ENCODE assay signal across 19 mouse cellular contexts in the genomic region with DNA sequence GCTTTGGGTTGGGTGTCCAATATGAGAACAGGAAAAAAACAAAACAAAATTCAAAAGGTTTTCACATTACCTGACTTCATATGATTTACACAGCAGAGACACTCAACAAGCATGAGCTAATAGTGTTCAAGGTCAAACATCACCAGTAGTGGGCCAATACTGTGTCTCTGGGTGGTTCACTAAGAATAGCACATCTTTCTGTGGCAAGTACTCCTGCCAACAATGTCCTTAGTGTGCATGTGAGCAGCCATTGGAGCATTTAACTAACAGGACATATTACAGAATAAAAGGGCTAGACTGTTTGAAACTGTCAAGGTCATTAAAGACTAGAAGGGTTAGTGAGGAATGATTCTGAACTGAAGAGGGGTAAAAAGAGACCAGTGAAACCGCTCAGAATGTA. TPM values are rescaled to one million over a fixed set of nuclear protein-coding genes. Genes with fewer than 3 reads are reported as not detected.
DNase-seq lines count a peak whose midpoint lies in the region; ATAC-seq and TF ChIP-seq lines count a peak whose summit lies in the region.
"Had no signal": no experiment of that assay in that cellular context is flagged by ENCODE, and none has a peak within 500 bp of the region (broad histone marks: within the 10 kb centered on the region; RNA-seq: fewer than 3 reads in every experiment).

No protein-coding gene starts in this region.

- no peak overlapping the region for H3K9ac ChIP-seq in heart, embryonic 16.5 days (ENCODE audit: low read length)
- no peak overlapping the region for H3K9ac ChIP-seq in hindbrain, postnatal 0 days (replicated peaks; ENCODE audit: low read length)
- H3K9ac ChIP-seq: hindbrain, embryonic 13.5 days; liver, embryonic 13.5 days; lung, embryonic 14.5 days; midbrain, embryonic 12.5 days; stomach, embryonic 15.5 days had no signal

- peak; percentile 38 for DNase-seq in heart, adult 8-10 months (ENCODE audit: low spot score)
- no peak for DNase-seq in heart, postnatal 14 days
- DNase-seq in heart, embryonic 10.5 days (ENCODE audit: low spot score) = no peak
- no peak for DNase-seq in embryonic facial prominence, embryonic 10.5 days (ENCODE audit: low spot score)
- DNase-seq in hindbrain, postnatal 0 days (ENCODE audit: low spot score) = no peak
- DNase-seq: adrenal gland, postnatal 10 days; cerebellum, adult 8-10 months; liver, embryonic 13.5 days; lung, embryonic 14.5 days; thymus, postnatal 25 days had no signal

- H3K9me3 ChIP-seq in heart, embryonic 10.5 days = no peaks in the 10 kb centered on the region
- H3K9me3 ChIP-seq in heart, embryonic 16.5 days (replicated peaks; ENCODE audit: control insufficient read depth, low read length) = no peaks in the 10 kb centered on the region
- H3K9me3 ChIP-seq in embryonic facial prominence, embryonic 10.5 days = no peaks in the 10 kb centered on the region
- H3K9me3 ChIP-seq in hindbrain, postnatal 0 days (ENCODE audit: low read length) = no peaks in the 10 kb centered on the region
- H3K9me3 ChIP-seq: forebrain, embryonic 10.5 days; hindbrain, embryonic 13.5 days; liver, embryonic 13.5 days; midbrain, embryonic 12.5 days; stomach, embryonic 15.5 days had no signal

- no peaks in the 10 kb centered on the region for H3K27me3 ChIP-seq in heart, embryonic 10.5 days (ENCODE audit: insufficient read depth, poor library complexity, severe bottlenecking)
- no peaks in the 10 kb centered on the region for H3K27me3 ChIP-seq in heart, embryonic 16.5 days (ENCODE audit: control insufficient read depth, insufficient read depth, low read length)
- no peaks in the 10 kb centered on the region for H3K27me3 ChIP-seq in embryonic facial prominence, embryonic 10.5 days (replicated peaks; ENCODE audit: low read depth, poor library complexity, severe bottlenecking)
- no peaks in the 10 kb centered on the region for H3K27me3 ChIP-seq in hindbrain, postnatal 0 days (ENCODE audit: insufficient read depth, low read length)
- H3K27me3 ChIP-seq: hindbrain, embryonic 13.5 days; liver, embryonic 13.5 days; midbrain, embryonic 12.5 days; stomach, embryonic 15.5 days had no signal

- H3K4me3 ChIP-seq in brown adipose tissue, adult 24 weeks (ENCODE audit: insufficient read depth, low read depth, low read length) = no peak overlapping the region
- H3K4me3 ChIP-seq in heart, embryonic 10.5 days = no peak overlapping the region
- H3K4me3 ChIP-seq in heart, embryonic 16.5 days (ENCODE audit: low read length) = no peak overlapping the region
- H3K4me3 ChIP-seq in embryonic facial prominence, embryonic 10.5 days = no peak overlapping the region
- no peak overlapping the region for H3K4me3 ChIP-seq in hindbrain, postnatal 0 days (ENCODE audit: low read length)
- H3K4me3 ChIP-seq: forebrain, embryonic 10.5 days; hindbrain, embryonic 13.5 days; left cerebral cortex, adult 2 months; liver, embryonic 13.5 days; midbrain, embryonic 12.5 days; stomach, embryonic 15.5 days had no signal

- H3K36me3 ChIP-seq in heart, embryonic 10.5 days = no peaks in the 10 kb centered on the region
- H3K36me3 ChIP-seq in heart, embryonic 16.5 days (ENCODE audit: control insufficient read depth, insufficient read depth) = no peaks in the 10 kb centered on the region
- H3K36me3 ChIP-seq in embryonic facial prominence, embryonic 10.5 days (replicated peaks) = no peaks in the 10 kb centered on the region
- H3K36me3 ChIP-seq in hindbrain, postnatal 0 days (ENCODE audit: insufficient read depth, low read length) = no peaks in the 10 kb centered on the region
- H3K36me3 ChIP-seq: hindbrain, embryonic 13.5 days; liver, embryonic 13.5 days; midbrain, embryonic 12.5 days; stomach, embryonic 15.5 days had no signal

- TF ChIP-seq CTCF in hindbrain, postnatal 0 days (IDR thresholded peaks at IDR 0.05; ENCODE audit: low read depth) = no peak

- H3K4me1 ChIP-seq in brown adipose tissue, adult 24 weeks (ENCODE audit: control insufficient read depth, insufficient read depth, insufficient read length, low read length) = no peaks in the 10 kb centered on the region
- peaks cover 3% of the 10 kb centered on the region; the same call in 1 of the 2 replicates for H3K4me1 ChIP-seq in heart, embryonic 10.5 days
- 0 out of 2 replicates have a peak, but pooled peaks cover 4% of the 10 kb centered on the region for H3K4me1 ChIP-seq in heart, embryonic 16.5 days (ENCODE audit: control insufficient read depth, insufficient read depth, low read length)
- no peaks in the 10 kb centered on the region for H3K4me1 ChIP-seq in embryonic facial prominence, embryonic 10.5 days
- H3K4me1 ChIP-seq in hindbrain, postnatal 0 days (ENCODE audit: insufficient read depth, low read length) = peaks cover 1% of the 10 kb centered on the region; the same call in 1 of the 2 replicates
- H3K4me1 ChIP-seq: forebrain, embryonic 10.5 days; liver, embryonic 13.5 days; midbrain, embryonic 12.5 days; stomach, embryonic 15.5 days had no signal

- 100% methylated on average over 1 of the region's 1 CpGs for WGBS in heart, embryonic 10.5 days
- WGBS in heart, embryonic 16.5 days = 90% methylated on average over 1 of the region's 1 CpGs
- WGBS in embryonic facial prominence, embryonic 10.5 days = 93% methylated on average over 1 of the region's 1 CpGs
- WGBS in hindbrain, postnatal 0 days = 97% methylated on average over 1 of the region's 1 CpGs

- H3K4me2 ChIP-seq in heart, embryonic 16.5 days (ENCODE audit: low read depth, low read length) = no peak overlapping the region
- H3K4me2 ChIP-seq in hindbrain, postnatal 0 days (ENCODE audit: low read depth, low read length) = no peak overlapping the region
- H3K4me2 ChIP-seq: hindbrain, embryonic 13.5 days; liver, embryonic 13.5 days; lung, embryonic 14.5 days; midbrain, embryonic 12.5 days; stomach, embryonic 15.5 days had no signal

- peak; percentile 88 for ATAC-seq in heart, embryonic 16.5 days (replicated peaks; ENCODE audit: extremely low read depth, insufficient read depth, low FRiP score)
- no peak for ATAC-seq in hindbrain, postnatal 0 days
- ATAC-seq: forebrain, embryonic 16.5 days; inflammation-experienced regulatory T-cells, adult 6 months had no signal

- H3K27ac ChIP-seq in brown adipose tissue, adult 24 weeks (replicated peaks; ENCODE audit: low read depth, low read length) = peak overlapping the region; percentile 52
- peak overlapping the region; percentile 52; the same call in 1 of the 2 replicates for H3K27ac ChIP-seq in heart, embryonic 10.5 days
- H3K27ac ChIP-seq in heart, embryonic 16.5 days (ENCODE audit: low read length) = peak overlapping the region; percentile 90
- H3K27ac ChIP-seq in embryonic facial prominence, embryonic 10.5 days (replicated peaks) = no peak overlapping the region
- H3K27ac ChIP-seq in hindbrain, postnatal 0 days = no peak overlapping the region
- H3K27ac ChIP-seq: forebrain, embryonic 10.5 days; hindbrain, embryonic 13.5 days; left cerebral cortex, adult 2 months; liver, embryonic 13.5 days; midbrain, embryonic 12.5 days; stomach, embryonic 15.5 days had no signal

- intact Hi-C loops in heart, postnatal 14 days (cut with DNase I) = loop anchor here (1.0 kb wide), 1 partner anchor 16 kb away; no protein-coding TSS in a partner anchor

RNA-seq across cellular contexts. Expression of a gene that starts 9.3 kb away (rescaled TPM):
- 10 to 100 TPM; 25.1 to 40.3 (median 31.1) TPM for total RNA-seq in heart, adult 8-10 months (2022)
- 10 to 100 TPM; 32.1 to 32.8 TPM for total RNA-seq in heart, postnatal 14 days (2021)
- polyA plus RNA-seq in brown adipose tissue, adult 24 weeks (2012; ENCODE audit: insufficient read depth, insufficient read length, missing spikeins) = 13.4 and 33.1 TPM in 2 replicates
- polyA plus RNA-seq in heart, embryonic 10.5 days (2016; fragmentation: Nextera tagmentation; extraction: Ambion mirVana) = 3.7 and 4.7 TPM in 2 replicates
- 4.8 and 5.0 TPM in 2 replicates for polyA plus RNA-seq in heart, embryonic 16.5 days (2015; fragmentation: Nextera tagmentation; extraction: Ambion mirVana)
- 5.4 and 6.3 TPM in 2 replicates for polyA plus RNA-seq in embryonic facial prominence, embryonic 10.5 days (2016; fragmentation: Nextera tagmentation; extraction: Ambion mirVana)
- total RNA-seq in hindbrain, postnatal 0 days (2014; rRNA removed) = 30.3 and 36.4 TPM in 2 replicates
- polyA plus RNA-seq in hindbrain, postnatal 0 days (2015; fragmentation: Nextera tagmentation; extraction: Ambion mirVana) = 7.3 and 7.6 TPM in 2 replicates

Comparison
In these comparisons a context has a peak if more than half of its experiments do, and no peak if none do; other contexts are left out.
1. H3K27ac ChIP-seq: peak in brown adipose tissue, adult 24 weeks (single experiment), heart, embryonic 10.5 days (single experiment) and heart, embryonic 16.5 days (single experiment); none in embryonic facial prominence, embryonic 10.5 days (single experiment) and hindbrain, postnatal 0 days (single experiment).